Mouse (Mus musculus) hindbrain, embryonic 15.5 days (tissue): Measurements from ENCODE around the gene Arhgef18. TPM values are rescaled to one million over a fixed set of nuclear protein-coding genes. Genes with fewer than 3 reads are reported as not detected.

Experiments
- ATAC-seq: fragments of 200-750 bp; cut with Nextera tagmentation; 2 replicates; pipeline ENCODE4 v1.8.0; 2017; ENCODE audit warnings: low read depth, moderate number of reproducible peaks, moderate TSS enrichment; ENCODE audit not compliant: low FRiP score
- H3K27ac ChIP-seq: fragments of 300-500 bp; sonication (generic); replicated peaks from 2 replicates; pipeline ENCODE4 v1.5.1; 2015; ENCODE audit warnings: mild to moderate bottlenecking, inconsistent platforms
- H3K27me3 ChIP-seq: fragments of 300-500 bp; sonication (generic); 2 replicates; pipeline ENCODE4 v1.6.1; 2015; ENCODE audit warnings: control low read depth, inconsistent platforms
- H3K36me3 ChIP-seq: fragments of 300-500 bp; sonication (generic); 2 replicates; pipeline ENCODE4 v1.6.1; 2015; ENCODE audit warnings: control low read depth, inconsistent platforms
- H3K4me1 ChIP-seq: fragments of 300-500 bp; sonication (generic); replicated peaks from 2 replicates; pipeline ENCODE4 v1.6.1; 2015; ENCODE audit warnings: control low read depth, inconsistent platforms
- H3K4me2 ChIP-seq: fragments of 300-500 bp; sonication (generic); 2 replicates; pipeline ENCODE4 v1.6.1; 2015; ENCODE audit warnings: moderate library complexity, mild to moderate bottlenecking, inconsistent platforms
- H3K4me3 ChIP-seq: fragments of 300-500 bp; sonication (generic); 2 replicates; pipeline ENCODE4 v1.5.1; 2015; ENCODE audit warnings: mild to moderate bottlenecking, inconsistent platforms
- H3K9ac ChIP-seq: fragments of 300-500 bp; sonication (generic); 2 replicates; pipeline ENCODE4 v1.6.1; 2015; ENCODE audit warnings: inconsistent platforms
- H3K9me3 ChIP-seq: fragments of 300-500 bp; sonication (generic); 2 replicates; pipeline ENCODE4 v1.6.1; 2016; ENCODE audit warnings: control low read depth, inconsistent platforms
- WGBS: fragments of 180-500 bp; shearing (Covaris S2); methylation state at CpG from one replicate; pipeline ENCODE4 v1.1.7; 2015; 5-methylcytosine and 5-hydroxymethylcytosine counted together
- polyA plus RNA-seq: library from polyadenylated mRNA; unstranded; fragments of >200 nt; fragmentation: Nextera tagmentation; extraction: Ambion mirVana; gene quantifications from 2 replicates; pipeline ENCODE4 v1.2.1, GENCODE M21; 2015

The Arhgef18 gene
- polyA plus RNA-seq, 1 experiment from 2014 or later, result 10.3 TPM

DNA sequence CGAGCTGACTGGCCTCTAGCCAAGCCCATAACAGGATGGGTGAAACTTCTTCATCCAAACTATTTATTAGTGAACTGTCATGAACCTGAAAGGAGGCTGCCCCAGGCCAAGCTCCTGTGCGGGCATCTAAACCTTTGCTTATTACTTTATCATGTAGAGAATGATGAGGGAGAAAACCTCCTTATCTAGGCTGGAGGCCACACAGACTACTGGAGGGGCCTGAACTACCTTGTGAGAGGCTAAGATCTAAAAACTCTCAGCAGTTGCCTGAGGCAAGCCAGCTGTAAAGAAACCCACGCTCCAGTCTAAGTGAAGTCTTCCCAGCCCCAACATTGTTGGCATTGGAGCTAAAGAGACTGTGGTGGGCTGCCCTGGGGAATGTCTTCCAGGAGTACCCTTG, 14.6 kb downstream of the Arhgef18 start:
- H3K9me3 ChIP-seq, result no peaks in the 10 kb centered on the region
- no peak overlapping the region for H3K4me2 ChIP-seq
- no peaks in the 10 kb centered on the region for H3K27me3 ChIP-seq
- no peak for ATAC-seq
- no peaks in the 10 kb centered on the region for H3K4me1 ChIP-seq
- no peak overlapping the region for H3K4me3 ChIP-seq
- H3K9ac ChIP-seq, result no peak overlapping the region
- no peak overlapping the region for H3K27ac ChIP-seq
- no peaks in the 10 kb centered on the region for H3K36me3 ChIP-seq
- 89% methylated on average over 3 of the region's 3 CpGs for WGBS

- no peak overlapping the region for H3K27ac ChIP-seq
- H3K36me3 ChIP-seq, result no peaks in the 10 kb centered on the region
- peaks cover 3% of the 10 kb centered on the region; the same call in 1 of the 2 replicates for H3K4me1 ChIP-seq
- 85% methylated on average over 2 of the region's 2 CpGs for WGBS
- no peak overlapping the region for H3K9ac ChIP-seq
- no peak overlapping the region for H3K4me2 ChIP-seq
- no peak overlapping the region for H3K4me3 ChIP-seq
- ATAC-seq, result no peak
- no peaks in the 10 kb centered on the region for H3K9me3 ChIP-seq
- H3K27me3 ChIP-seq, result no peaks in the 10 kb centered on the region
Observed at GRCm38 (mm10) chr8:3411085-3411484, 18.3 kb downstream of the Arhgef18 start.

- no peak overlapping the region for H3K9ac ChIP-seq
- no peak overlapping the region for H3K4me3 ChIP-seq
- peaks cover 7% of the 10 kb centered on the region for H3K4me1 ChIP-seq
- 93% methylated on average over 7 of the region's 7 CpGs for WGBS
- H3K27ac ChIP-seq, result no peak overlapping the region
- no peaks in the 10 kb centered on the region for H3K9me3 ChIP-seq
- H3K36me3 ChIP-seq, result no peaks in the 10 kb centered on the region
- no peaks in the 10 kb centered on the region for H3K27me3 ChIP-seq
- no peak overlapping the region for H3K4me2 ChIP-seq
- no peak for ATAC-seq
Observed at GRCm38 (mm10) chr8:3411901-3412301, 19.1 kb downstream of the Arhgef18 start.

GRCm38 (mm10) chr8:3412816-3413215, 20.0 kb downstream of the Arhgef18 start:
- no peak for ATAC-seq
- H3K9me3 ChIP-seq, result no peaks in the 10 kb centered on the region
- H3K27me3 ChIP-seq, result no peaks in the 10 kb centered on the region
- no peak overlapping the region for H3K9ac ChIP-seq
- no peak overlapping the region for H3K4me2 ChIP-seq
- H3K27ac ChIP-seq, result no peak overlapping the region
- H3K36me3 ChIP-seq, result no peaks in the 10 kb centered on the region
- H3K4me1 ChIP-seq, result peaks cover 16% of the 10 kb centered on the region
- no peak overlapping the region for H3K4me3 ChIP-seq
- WGBS, result 100% methylated on average over 1 of the region's 1 CpGs

- H3K27me3 ChIP-seq, result no peaks in the 10 kb centered on the region
- no peak overlapping the region for H3K4me2 ChIP-seq
- ATAC-seq, result no peak
- H3K27ac ChIP-seq, result no peak overlapping the region
- 35% methylated on average over 6 of the region's 6 CpGs for WGBS
- no peak overlapping the region for H3K4me3 ChIP-seq
- H3K9me3 ChIP-seq, result no peaks in the 10 kb centered on the region
- no peaks in the 10 kb centered on the region for H3K36me3 ChIP-seq
- peaks cover 17% of the 10 kb centered on the region for H3K4me1 ChIP-seq
- H3K9ac ChIP-seq, result no peak overlapping the region
Observed at GRCm38 (mm10) chr8:3414639-3415190, 21.9 kb downstream of the Arhgef18 start.

DNA sequence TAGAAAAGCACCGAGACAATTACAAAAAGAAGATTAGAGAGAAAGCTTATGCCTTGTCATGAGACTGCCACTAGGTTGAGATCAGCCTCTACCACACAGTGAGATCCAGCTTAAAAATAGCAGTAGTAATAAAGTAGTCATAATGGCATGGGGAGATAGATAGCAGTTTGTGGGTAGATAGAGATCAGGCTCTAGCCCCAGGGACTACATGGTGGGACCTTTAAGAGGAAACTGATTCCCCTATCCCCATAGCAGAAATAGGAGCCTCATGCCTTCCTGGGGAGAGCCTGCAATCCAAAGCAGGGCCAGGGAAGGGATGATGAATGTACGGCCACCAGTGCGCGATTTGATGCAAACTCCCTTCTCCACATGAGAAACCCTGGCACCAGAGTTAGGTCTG, 22.5 kb downstream of the Arhgef18 start:
- peaks cover 17% of the 10 kb centered on the region for H3K4me1 ChIP-seq
- no peaks in the 10 kb centered on the region for H3K9me3 ChIP-seq
- no peaks in the 10 kb centered on the region for H3K27me3 ChIP-seq
- H3K9ac ChIP-seq, result no peak overlapping the region
- H3K4me3 ChIP-seq, result no peak overlapping the region
- no peak overlapping the region for H3K4me2 ChIP-seq
- no peaks in the 10 kb centered on the region for H3K36me3 ChIP-seq
- 45% methylated on average over 4 of the region's 4 CpGs for WGBS
- no peak overlapping the region for H3K27ac ChIP-seq
- no peak for ATAC-seq

DNA sequence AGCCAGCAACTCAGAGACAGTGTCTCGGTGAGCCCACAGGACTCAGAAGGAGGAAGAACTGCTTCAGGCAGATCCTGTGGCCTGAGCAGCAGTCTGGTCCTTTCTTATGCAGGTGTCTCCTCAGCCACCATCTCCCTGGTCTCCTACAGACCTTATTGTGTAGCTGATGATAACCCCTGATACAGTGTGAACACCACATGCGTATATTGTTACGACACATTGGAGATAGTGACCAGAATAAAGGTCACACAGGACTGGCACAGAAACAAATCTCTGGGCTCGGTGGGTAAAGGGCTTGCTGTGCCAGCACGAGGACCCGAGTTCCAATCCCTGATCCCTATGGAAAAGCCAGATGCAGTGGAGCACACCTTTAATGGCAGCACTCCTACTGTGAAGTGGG, 22.9 kb downstream of the Arhgef18 start:
- Histone ChIP-seq H3K4me1 (peaks cover 17% of the 10 kb centered on the region), H3K36me3 (no peaks in the 10 kb centered on the region), H3K9ac (no peak overlapping the region), H3K4me3 (no peak overlapping the region), H3K27me3 (no peaks in the 10 kb centered on the region), H3K4me2 (no peak overlapping the region), H3K9me3 (no peaks in the 10 kb centered on the region), H3K27ac (no peak overlapping the region)
- no peak for ATAC-seq
- WGBS, result 83% methylated on average over 6 of the region's 6 CpGs

DNA sequence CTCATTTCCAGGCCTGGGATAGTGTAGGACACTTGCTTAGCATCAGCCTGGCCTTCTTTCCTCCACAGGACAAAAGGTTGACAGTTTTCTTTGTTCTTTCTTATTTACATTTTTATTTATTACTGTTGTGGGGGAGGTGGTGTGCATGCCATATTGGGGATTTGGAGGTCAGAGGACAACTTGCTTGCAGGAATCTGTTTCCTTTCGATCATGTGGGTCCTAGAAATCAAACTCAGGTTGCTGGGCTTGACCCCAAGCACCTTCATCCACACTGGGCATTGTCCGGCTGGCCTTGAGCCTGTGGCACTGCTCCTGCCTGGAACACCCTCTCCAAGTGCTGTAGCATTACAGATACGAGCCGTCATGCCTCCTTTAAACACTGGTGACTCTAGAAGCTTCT, 24.0 kb downstream of the Arhgef18 start:
- no peak overlapping the region for H3K4me2 ChIP-seq
- H3K36me3 ChIP-seq, result no peaks in the 10 kb centered on the region
- H3K4me3 ChIP-seq, result no peak overlapping the region
- no peak overlapping the region for H3K9ac ChIP-seq
- H3K27ac ChIP-seq, result no peak overlapping the region
- 0 out of 2 replicates have a peak, but pooled peaks have one; percentile 5 for ATAC-seq
- WGBS, result 19% methylated on average over 4 of the region's 4 CpGs
- no peaks in the 10 kb centered on the region for H3K9me3 ChIP-seq
- H3K4me1 ChIP-seq, result peaks cover 17% of the 10 kb centered on the region
- H3K27me3 ChIP-seq, result no peaks in the 10 kb centered on the region

GRCm38 (mm10) chr8:3417455-3417854, 24.6 kb downstream of the Arhgef18 start:
- peaks cover 17% of the 10 kb centered on the region for H3K4me1 ChIP-seq
- H3K4me3 ChIP-seq, result no peak overlapping the region
- no peak overlapping the region for H3K9ac ChIP-seq
- no peaks in the 10 kb centered on the region for H3K36me3 ChIP-seq
- no peaks in the 10 kb centered on the region for H3K27me3 ChIP-seq
- H3K4me2 ChIP-seq, result no peak overlapping the region
- WGBS, result 6% methylated on average over 8 of the region's 8 CpGs
- ATAC-seq, result 0 out of 2 replicates have a peak, but pooled peaks have one; percentile 39
- no peaks in the 10 kb centered on the region for H3K9me3 ChIP-seq
- H3K27ac ChIP-seq, result no peak overlapping the region

GRCm38 (mm10) chr8:3418101-3418500, 25.3 kb downstream of the Arhgef18 start:
- Histone ChIP-seq H3K4me3 (no peak overlapping the region), H3K4me2 (no peak overlapping the region), H3K9ac (no peak overlapping the region), H3K9me3 (no peaks in the 10 kb centered on the region), H3K4me1 (peaks cover 17% of the 10 kb centered on the region), H3K36me3 (no peaks in the 10 kb centered on the region), H3K27me3 (no peaks in the 10 kb centered on the region), H3K27ac (no peak overlapping the region)
- ATAC-seq, result no peak
- WGBS, result 94% methylated on average over 1 of the region's 1 CpGs

- Histone ChIP-seq H3K4me1 (peaks cover 14% of the 10 kb centered on the region), H3K4me3 (no peak overlapping the region), H3K36me3 (no peaks in the 10 kb centered on the region), H3K9me3 (no peaks in the 10 kb centered on the region), H3K9ac (no peak overlapping the region), H3K27ac (no peak overlapping the region), H3K27me3 (no peaks in the 10 kb centered on the region), H3K4me2 (no peak overlapping the region)
- WGBS, result 80% methylated on average over 10 of the region's 10 CpGs
- no peak for ATAC-seq
Observed at GRCm38 (mm10) chr8:3420105-3420706, 27.4 kb downstream of the Arhgef18 start.

- 93% methylated on average over 5 of the region's 5 CpGs for WGBS
- H3K27me3 ChIP-seq, result no peaks in the 10 kb centered on the region
- no peak for ATAC-seq
- no peak overlapping the region for H3K4me2 ChIP-seq
- H3K27ac ChIP-seq, result no peak overlapping the region
- no peaks in the 10 kb centered on the region for H3K36me3 ChIP-seq
- peaks cover 13% of the 10 kb centered on the region for H3K4me1 ChIP-seq
- H3K9ac ChIP-seq, result no peak overlapping the region
- H3K4me3 ChIP-seq, result no peak overlapping the region
- H3K9me3 ChIP-seq, result no peaks in the 10 kb centered on the region
Observed at GRCm38 (mm10) chr8:3421507-3421906, 28.7 kb downstream of the Arhgef18 start.

DNA sequence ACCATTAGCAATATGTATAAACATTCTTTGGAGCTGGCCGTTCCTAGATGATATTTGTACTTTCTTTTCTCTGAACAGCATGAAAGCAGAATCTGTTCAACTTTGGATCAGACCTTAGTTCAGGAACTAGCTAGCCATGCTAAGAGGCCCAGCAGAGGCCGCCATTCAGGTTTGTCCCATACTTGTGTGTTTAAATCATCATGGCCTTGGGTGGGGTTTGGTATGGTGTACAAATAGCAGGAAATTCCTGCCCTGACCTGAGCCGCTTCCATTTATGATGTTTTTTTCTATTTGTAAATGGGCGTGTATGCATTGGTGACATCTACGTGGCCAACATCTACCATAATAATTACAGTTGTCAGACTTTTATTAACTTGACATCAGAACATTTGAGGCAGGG, 32.4 kb downstream of the Arhgef18 start:
- no peak overlapping the region for H3K4me3 ChIP-seq
- 93% methylated on average over 5 of the region's 5 CpGs for WGBS
- no peaks in the 10 kb centered on the region for H3K9me3 ChIP-seq
- peaks cover 13% of the 10 kb centered on the region for H3K36me3 ChIP-seq
- H3K4me1 ChIP-seq, result no peaks in the 10 kb centered on the region
- no peak overlapping the region for H3K4me2 ChIP-seq
- no peaks in the 10 kb centered on the region for H3K27me3 ChIP-seq
- no peak overlapping the region for H3K9ac ChIP-seq
- H3K27ac ChIP-seq, result no peak overlapping the region
- no peak for ATAC-seq
